Mouse (Mus musculus): ENCODE results near the gene Rtn2.

Rtn2 gene

DNA sequence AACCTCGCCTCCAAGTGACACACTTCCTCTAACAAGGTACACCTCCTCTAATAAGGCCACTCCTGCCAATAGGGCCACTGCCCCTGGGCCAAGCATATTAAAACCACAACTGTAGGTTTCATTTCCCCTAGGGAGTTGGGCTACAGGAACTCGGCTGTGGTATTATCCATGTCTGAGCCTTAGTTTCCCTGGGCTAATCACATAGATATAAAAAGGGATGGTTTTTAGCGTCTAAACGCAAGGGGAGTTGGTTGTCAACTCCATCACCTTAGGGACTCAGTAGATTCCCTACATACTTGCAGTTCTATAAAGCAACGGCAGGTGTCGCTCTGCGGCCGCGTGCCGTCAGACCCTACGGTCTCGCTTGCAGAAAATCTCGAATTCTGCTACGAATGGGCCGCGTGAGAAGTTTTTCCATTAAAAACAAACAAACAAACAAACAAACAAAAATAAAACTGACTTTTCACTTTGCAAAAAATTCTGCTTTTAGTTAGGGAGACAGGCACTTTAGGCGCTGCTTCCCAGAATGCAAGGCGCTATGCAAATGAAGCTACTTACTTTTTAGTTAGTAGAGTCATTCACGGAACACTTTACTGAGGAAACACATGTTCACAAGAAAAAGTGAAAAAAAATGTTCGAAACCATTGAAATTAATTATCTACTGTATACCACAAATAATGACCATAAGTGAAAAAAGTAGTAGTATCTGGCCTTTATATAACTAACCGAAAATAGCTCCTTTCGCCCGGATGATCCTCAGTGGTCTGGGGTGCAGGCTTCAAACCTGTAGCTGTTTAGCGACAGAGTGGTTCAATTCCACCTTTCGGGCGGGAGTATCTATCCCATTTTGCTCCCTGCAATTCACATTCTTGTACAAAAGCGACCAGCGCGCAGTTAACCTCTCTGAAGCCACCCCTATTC is 18.3 kb downstream of the Rtn2 start:
- DNase-seq (ENCODE audit: low spot score in 2 of 2) = peak; percentile 77 to 85

DNA sequence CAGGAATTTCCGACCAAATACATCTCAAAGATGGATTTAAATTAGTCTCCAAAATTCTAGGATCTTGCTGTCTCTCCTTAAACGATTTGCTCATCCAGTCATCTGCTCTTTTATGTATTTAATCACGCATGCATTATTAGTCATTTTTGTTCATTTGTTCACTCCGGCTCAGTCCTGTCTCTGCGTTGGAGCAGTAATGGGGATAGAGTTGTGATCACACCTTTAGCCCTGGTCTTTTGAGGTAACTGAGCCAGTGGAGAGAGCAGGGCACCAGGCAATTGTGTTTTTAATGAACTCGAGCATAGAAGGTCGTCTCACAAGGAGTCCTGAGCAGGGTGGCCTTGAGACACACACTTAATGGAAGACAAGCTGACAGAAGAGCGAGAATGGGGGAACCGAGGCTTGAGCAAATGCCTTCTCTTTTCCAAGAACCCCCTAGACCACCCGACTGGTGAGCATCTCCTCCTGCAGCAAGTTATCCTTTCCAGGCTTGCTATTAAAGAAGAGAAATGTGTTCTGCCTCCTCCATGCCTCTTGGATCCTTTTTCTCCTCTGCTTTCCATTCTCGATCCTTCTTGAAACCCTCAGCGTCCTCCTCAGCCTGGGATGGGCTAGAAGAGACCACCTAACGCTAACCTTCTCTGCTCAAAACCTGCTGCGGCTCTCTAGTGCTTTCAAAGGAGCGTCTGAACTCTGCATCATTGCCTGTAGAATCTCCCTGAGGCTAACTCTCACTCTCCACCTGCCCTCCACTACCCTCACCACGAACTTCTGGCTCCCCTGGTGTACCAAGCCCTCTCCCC is 19.2 kb downstream of the Rtn2 start:
- DNase-seq (ENCODE audit: low spot score in 2 of 2) = peak in 1 of 2 experiments; percentile 20

DNA sequence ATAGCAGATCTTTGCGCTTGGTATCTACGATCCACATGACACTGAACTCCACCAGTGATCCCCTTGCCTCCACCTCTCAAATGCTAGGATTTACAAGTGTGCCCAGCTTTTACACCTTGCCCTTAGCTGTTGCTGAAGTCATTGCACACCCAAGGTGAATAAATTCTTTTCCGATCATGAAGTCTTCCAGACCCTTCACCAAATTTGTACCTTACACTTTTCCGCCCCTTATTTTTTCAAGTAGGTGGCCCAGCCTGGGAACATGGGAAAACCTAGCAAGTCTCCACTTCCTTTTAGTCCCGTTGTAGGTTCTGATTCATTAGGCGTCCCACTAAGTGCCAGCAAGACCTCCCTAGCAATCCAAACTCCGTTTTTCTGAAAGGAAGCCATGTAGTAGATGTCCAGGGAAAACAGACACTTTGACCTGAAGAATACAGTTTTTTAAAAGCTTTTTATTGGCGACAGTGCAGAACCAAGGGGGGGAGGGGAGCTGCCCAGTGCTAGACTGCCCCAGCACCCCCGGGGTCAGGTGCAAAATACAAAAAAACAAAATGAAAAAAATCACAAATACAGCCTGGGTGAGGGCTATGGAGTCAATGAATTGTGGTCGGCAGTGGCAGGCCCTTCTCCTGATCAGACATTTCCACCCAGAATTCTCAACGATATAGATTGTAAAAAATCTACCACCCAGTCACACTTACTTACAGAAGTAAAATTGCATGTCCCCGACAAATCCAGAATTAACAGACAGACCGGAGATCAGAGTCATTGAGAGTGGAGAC is 20.0 kb downstream of the Rtn2 start:
- DNase-seq (ENCODE audit: low spot score in 2 of 2) = no peak

DNA sequence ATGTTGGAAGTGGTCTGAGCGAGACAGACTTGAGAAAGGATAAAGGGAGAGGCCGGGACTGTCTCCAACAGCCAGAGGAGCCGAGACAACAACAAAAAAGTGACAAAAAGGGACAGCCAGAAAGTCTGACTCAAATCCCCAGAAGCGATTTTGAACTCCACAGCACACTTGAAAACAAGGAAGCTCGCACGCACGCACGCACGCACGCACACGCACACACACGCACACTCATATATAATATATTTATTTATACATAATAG is 20.6 kb downstream of the Rtn2 start:
- DNase-seq (ENCODE audit: low spot score in 2 of 2) = no peak

DNA sequence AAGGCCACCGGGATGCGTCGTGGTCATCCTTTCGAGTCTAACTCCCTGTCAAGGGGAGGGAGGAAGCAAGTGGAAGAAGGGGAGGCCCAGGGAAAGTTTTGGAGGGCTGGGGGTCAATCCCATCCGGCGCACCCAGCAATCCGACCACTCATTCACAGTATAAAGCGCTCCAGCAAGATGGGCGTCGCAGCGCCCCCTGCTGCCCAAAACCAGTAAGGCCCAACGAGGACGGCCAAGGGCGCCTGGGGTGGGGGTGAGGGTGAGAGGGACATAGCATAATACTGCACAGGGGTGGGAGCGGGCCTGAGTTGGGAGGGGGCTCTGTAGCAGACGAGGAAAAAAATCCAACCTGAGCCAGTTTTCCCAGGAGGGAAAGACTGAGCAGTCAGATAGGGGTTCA is 21.3 kb downstream of the Rtn2 start:
- DNase-seq (ENCODE audit: low spot score in 2 of 2) = peak; percentile 69 to 76

DNA sequence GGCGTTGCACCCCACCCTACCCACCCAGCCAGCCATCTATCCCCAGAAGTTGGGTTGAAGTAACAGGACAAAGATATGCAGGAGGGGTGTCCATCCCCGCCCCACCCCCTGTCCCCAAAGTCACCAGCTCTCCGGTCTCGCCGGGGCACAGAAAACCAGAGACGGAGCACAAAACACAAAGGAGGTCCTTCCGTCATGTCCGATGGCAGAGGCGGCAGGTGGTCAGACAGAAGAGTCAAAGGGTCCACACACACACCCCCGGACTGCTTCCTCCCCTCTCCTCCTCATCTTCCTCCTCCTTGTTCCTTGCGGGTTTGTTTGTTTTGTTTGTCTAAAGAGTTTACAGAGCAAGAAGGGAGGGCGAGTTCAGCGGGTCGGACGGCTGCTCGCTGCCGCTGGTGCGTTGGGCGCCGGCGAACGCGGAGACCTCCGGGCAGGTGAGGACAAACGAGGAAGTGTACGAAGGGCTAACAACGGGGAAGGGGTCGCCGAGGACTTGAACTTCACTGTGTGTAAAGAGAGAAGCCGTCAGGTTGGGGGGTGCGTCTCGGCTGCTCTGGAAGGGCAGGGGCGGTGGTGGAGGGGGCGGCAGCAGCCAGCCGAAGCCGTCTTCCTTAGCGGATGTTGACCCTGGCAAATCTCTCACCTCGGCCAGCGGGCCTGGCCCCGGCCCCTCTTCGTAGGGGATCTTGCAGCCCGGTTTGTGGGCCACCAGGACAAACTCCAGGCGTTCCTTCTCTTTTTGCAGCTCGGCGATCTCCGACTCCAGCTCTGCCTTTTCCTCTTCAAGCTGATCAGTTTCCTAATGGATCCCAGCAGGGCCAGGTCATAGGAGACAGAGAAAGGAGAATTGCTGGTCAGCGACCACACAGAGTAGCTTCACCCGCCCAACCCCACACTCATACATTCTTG is 22.3 kb downstream of the Rtn2 start:
- DNase-seq (ENCODE audit: low spot score in 2 of 2) = no peak

DNA sequence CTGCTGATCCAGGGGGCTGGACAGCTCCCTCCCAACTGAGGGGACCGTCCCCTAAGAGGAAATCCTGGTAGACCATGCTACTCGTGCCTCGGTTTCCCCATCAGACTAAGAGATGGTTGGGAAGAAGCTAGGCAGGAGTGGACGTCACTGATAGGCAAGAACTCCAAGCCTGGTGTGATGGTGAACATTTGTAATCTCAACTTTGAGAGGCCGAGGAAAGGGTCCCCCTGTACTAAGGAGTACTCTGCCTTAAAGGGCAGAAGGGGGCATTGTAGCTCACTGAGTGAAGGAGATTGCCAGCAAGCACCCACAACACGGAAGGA is 22.9 kb downstream of the Rtn2 start:
- DNase-seq (ENCODE audit: low spot score in 2 of 2) = no peak

DNA sequence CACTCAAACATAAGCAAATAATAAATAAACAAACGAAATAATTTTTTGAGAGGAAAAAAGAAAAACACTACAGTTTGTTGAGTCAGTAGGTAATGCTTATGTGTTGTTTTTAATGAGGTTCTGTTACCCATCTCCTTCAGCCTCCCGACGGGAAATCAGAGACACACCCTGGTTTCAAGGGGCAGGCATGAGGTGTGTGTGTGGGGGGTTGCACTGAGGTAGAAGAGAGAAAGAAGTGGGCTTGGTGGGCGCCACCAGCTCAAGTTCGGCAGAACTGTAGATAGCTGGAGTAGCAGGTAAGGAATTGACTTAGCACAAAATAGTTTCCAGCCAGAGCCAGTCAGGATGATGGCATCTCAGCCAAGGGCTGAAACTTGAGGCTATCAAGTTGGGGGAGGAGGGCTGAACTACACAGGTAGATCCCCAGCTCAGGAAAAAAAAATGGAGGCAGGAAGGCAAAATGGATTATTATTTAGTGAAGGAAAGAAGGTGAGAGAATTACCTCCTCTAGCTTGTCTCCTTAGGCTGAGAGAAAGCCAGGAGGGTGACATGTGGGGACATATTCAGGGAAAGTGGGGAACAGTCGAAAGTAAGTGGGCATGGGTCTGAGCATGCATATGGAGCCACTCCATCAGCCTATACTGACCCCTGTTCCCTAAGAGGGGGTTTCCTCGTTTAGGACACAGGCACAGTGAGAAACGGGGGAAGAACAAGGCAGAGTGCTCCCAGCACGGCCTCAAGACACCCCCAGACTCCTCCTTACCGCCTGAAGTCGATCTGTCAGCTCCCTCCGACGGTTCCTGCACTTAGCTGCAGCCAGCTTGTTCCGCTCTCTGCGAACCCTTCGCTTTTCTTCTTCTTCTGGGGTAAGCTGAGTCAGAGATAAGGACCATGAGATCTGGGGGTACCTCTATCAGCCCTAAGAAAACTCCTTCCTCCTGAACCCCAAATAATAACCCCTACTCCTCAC is 23.7 kb downstream of the Rtn2 start:
- DNase-seq (ENCODE audit: low spot score in 2 of 2) = no peak

DNA sequence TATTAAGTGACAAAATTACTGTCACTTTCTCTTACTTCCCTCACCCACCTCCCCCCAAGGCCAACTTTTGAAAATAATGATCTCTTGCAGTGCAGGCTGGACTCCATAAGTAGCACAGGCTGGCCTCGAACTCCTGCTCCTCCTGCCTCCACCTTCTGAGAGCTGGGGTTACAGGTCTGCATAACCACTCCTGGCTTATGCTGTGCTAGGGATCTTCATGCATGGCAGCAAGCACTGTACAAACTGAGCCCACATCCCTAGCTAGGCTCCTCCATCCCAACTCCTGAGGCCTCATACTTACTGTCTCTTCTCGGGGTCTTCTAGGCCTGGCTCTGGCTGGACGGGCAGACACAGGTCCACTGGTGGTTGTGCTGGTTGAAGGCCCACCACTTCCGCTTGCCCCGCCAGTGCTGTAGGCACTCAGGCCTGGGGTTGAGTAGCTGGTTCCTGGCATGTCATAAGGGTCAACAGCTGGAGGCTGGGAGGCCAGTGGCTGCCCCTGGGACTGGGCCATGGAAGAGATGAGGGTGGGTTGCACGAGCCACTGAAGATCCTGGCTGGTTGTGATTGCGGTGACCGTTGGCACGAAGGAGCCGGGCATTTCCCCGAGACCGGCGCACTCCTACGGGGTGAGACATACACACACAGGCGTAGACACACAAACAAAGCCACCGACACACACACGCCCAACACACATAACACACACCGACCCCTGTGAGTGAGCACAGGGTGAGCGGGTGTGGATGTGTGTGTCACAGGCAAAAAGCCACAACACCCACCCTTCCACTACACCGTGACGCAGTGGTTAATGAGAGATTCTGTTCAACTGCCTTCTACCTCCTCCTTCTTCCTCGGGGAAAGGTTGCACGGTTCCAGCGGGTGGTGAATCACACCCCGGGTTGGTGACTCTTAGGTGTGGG is 24.7 kb downstream of the Rtn2 start:
- DNase-seq (ENCODE audit: low spot score in 2 of 2) = peak in 1 of 2 experiments; percentile 54

DNA sequence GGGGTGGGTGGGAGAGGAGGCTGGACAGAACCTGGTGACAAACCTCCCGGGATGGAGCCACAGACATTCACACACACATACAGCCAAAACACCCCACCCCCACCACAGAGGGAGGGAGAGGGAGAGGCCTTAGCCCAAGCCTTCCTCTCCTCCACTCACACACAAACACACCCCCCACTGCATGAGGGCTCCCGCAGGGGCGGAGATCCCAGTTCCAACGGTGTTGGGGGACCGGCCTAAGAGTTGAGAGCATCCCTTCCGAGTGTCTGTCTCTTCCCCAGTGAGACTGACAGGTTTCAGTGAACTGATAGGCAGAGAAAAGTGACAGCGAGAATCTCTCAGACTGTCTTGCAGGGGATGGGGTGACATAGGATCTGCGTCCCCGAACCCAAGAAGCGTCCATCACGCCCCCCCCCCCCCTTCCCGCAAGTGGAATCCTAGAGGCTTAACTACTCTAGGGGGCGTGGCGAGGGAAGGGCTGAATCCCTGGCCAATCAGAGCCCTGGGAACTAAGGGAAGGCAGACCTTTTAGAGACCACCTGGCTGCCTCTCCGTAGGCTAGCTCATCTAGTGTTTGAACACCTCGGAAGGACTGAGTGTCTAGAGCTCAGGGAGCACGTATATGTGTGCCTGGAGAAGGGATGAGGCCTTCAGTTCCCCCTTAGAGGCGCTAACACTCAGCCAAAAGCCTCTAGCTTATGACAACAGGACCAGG is 25.5 kb downstream of the Rtn2 start:
- DNase-seq (ENCODE audit: low spot score in 2 of 2) = peak; percentile 72 to 80

DNA sequence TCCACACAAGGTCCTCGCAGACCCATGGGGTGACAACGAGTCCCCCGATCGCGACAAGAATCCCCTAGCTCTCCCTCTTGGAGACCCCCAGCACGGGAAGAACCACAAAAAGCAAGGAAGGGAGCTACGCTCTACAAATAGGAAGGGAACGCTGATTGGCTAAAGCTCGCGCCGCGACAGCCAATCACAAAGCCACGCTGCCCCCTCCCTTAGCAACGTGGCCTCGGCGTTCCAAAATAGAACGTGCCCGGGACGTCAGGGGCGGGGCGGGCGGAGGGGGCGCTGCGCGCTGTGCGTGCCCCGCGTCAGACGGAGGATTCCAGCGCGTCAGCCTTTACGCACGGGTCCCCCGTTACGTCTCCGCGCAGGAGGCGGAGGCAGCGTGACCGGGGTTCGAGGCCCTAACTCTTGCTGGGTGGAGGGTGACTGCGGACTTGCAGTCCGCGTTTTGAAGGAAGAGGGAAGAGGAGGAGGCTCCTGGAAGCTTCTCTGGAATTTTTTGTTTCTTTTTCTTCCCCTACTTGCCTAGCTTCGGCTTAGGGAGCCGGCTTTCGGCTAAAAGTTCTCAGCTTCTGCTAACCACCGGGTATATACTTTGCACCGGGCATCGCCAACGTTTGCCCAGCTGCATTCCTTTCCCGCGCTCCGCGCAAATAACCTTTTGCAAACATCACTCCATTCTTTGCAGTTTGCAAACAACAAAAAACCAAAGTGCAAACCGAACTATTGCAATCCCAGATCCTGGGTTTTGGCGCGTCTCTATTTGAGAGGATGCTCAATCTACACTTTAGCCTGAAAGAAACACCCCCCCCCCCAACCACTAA is 26.2 kb downstream of the Rtn2 start:
- peak; percentile 95 to 97 for DNase-seq (ENCODE audit: low spot score in 2 of 2)

DNA sequence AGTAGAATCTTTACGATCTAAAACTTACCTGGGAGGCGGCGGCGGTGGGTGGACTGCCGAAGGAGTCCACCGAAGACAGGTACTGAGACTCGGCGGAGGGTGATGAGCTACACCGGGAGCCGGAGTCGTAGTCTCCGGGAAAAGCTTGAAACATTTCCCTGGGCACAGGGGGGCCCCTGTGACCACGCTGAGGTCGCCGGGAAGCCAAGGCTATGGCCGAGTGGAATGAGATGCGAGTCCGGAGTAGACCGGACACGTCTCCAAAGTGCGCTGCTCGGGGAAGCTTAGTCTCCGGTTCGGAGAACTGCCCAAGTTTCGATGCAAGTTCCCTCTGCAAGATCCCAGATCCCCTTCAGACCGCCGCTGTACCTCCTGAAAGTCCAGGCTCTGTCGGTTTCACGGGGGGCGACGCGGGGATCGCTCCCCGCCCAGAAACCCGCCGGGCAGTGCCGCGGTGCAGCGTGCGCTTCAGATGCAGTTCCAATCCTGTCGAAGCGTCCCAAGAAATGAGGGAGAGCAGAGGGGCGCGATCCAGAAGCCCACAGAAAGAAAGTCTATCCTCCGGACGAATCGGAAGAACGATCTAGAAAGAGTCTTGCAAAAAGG is 27.0 kb downstream of the Rtn2 start:
- no peak for DNase-seq (ENCODE audit: low spot score in 2 of 2)

DNA sequence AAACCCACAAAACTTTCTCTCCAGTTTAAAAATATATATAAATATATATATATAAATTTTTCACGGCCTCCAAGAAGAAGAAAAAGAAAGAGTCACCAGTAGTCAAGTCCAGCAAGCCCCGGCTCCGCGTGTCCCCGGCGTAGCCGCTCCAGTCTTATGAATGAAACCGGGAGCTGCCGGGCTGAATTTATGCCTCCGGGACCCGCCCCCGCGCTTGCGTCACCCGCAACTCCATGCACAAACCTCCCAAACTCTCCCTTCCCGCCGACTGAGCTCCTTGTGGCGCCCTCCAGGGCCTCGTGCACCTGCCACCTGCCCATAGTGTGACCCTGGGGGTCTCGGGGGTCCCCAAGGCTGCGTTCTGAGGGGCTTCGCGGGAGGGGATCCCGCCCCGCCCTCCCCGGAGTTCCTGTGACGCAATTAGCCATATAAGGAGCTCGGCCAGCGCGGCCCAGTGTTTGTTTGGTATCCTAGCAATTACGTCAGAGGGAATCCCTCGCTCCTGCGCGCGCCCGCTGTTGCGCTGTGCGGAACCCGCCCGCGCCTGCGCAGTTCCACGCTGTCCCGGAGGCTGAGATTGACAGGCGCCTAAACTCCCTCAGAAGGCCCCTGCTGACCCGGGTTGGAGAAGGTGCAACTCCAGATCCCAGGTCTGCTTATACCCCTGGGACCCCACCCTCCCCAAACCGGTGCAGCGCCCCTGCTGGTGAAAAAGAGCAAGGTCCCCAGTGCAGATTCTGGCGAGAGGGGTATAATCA is 27.6 kb downstream of the Rtn2 start, which contains the start of gene Fosb:
Fosb (minus strand) TSS at position 168 of the 758 bp plus-strand sequence.
- DNase-seq (ENCODE audit: low spot score in 2 of 2) = peak; percentile 95 to 97

DNA sequence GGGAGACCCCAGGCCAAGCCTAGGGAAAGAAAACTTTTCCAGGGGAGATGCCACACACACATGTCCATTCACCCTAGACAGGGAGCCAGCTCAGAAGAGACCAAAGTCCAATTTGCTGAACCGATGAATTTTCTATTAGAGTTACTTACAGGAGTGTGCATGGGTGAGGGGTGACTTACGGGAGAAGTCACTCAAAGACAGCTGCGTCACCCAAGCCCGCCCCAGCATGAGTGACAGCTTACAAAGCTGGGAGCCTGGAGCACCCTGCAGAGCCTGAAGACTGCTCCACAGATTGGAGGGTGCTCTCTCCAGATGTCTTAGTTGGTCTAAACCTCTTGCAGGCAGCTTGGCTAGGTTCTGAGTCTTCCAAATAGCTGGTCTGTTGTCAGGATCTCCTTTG is 29.6 kb downstream of the Rtn2 start:
- no peak for DNase-seq (ENCODE audit: low spot score in 2 of 2)

DNA sequence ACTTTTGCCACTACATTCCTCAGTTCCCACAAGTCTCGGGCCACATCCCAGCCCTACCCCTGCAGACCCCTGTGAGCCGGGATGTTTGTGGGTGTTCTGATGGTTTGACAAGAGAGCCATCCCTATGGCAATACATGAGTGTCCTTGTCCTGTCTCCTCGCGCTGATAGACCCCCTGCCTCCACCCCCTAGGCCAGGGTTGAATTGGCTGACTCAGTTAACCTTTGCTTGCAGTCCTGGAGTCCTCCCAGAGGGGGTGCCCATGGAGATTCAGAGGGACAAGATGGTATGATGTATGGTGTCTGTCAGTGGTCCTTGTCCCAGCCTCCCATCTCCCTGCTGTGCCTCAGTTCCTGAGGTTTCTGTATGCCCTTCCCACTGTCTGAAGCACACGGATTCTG is 31.6 kb downstream of the Rtn2 start:
- no peak for DNase-seq (ENCODE audit: low spot score in 2 of 2)

DNA sequence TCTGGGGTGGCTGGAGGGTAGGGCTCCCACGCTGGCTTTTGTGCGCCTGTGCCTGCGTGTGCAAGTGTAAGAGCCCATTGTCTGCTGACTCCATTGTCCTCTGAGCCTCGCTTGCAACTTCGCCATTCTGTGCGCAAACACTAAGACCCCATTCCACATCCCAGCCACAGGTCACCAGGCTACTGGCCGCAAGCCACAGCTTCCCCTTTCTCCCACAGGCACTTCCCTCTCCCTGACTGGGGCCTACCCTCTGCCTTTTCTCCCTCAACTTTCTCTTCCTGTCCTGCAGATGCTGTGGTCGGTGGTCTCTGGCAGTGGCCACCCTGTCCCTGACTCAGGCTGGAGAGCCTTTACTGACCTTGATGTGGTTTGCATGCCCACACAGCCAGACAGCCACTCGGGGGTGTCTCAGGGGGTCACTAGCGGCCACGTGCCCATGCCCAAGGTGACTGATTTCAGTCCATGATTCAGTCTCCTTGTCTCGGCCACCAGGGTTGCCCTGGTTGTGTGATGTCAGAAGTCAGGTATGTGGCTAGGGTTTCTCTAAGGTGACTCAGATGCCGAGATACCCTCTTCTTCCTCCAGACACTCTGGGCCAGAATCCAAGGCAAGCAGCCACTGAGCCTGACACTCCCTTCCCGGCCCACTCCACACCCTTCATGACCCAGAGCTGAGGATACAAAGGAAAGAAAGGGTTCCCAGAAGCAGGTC is 34.2 kb downstream of the Rtn2 start:
- DNase-seq (ENCODE audit: low spot score in 2 of 2) = no peak

All from right cerebral cortex, adult 2 months (tissue).